Mouse (Mus musculus): ENCODE measurements around the gene Chn2. TPM values are rescaled to one million over a fixed set of nuclear protein-coding genes. Genes with fewer than 3 reads are reported as not detected.
A peak's percentile ranks its signal among the peaks of the same experiment; 100 is the strongest.

Chn2 gene
- polyA plus RNA-seq (2014; fragmentation: Nextera tagmentation; extraction: Ambion mirVana): 23.5 and 30.1 TPM in 2 replicates

DNA sequence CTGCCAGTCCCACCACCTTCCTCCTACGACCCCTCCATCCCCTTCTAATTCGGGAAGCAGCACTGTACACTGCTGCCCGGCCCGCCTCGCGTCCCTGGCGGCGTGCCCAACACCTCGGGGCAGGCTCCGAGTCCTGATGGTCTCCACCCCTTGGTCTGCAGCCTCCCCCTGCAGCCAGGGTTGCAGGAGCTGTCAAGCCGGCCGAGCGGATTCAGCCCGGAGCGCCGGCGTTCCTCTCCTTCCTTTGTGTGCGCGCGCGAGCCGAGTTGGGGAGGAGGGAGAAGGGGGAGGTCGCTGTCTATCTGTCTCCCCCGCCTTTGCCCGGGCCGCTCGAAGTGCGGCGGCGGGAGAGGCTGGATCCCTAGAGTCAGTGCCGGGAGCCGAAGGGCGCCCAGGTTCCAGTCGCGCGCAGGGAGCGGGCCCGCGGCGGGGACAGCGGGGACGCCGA is at the start of gene Chn2:
Gene Chn2 (plus strand): TSS at position 198 of the 448 bp plus-strand sequence.
- Histone ChIP-seq H3K4me3 (ENCODE audit: low read depth, low read length) (peak within 1 kb of the TSS; percentile 67), H3K27ac (ENCODE audit: low read depth, low read length) (peak within 1 kb of the TSS; percentile 95), H3K36me3 (ENCODE audit: control insufficient read depth, insufficient read depth, low read length) (no peaks in the 10 kb centered on the region), H3K9me3 (ENCODE audit: control insufficient read depth, low read length) (no peaks in the 10 kb centered on the region), H3K9ac (replicated peaks; ENCODE audit: low read depth, low read length) (peak within 1 kb of the TSS; percentile 97), H3K4me2 (ENCODE audit: low read depth, low read length) (peak within 1 kb of the TSS; percentile 88), H3K27me3 (ENCODE audit: control insufficient read depth, insufficient read depth, low read length) (no peaks in the 10 kb centered on the region; the same call in 1 of the 2 replicates), H3K4me1 (ENCODE audit: control insufficient read depth, insufficient read depth, low read length) (peaks cover 7% of the 10 kb centered on the region)
- whole genome bisulfite sequencing: under 1% methylated on average over 29 of the region's 43 CpGs
- peak; percentile 84 for ATAC-seq (ENCODE audit: low read depth)

DNA sequence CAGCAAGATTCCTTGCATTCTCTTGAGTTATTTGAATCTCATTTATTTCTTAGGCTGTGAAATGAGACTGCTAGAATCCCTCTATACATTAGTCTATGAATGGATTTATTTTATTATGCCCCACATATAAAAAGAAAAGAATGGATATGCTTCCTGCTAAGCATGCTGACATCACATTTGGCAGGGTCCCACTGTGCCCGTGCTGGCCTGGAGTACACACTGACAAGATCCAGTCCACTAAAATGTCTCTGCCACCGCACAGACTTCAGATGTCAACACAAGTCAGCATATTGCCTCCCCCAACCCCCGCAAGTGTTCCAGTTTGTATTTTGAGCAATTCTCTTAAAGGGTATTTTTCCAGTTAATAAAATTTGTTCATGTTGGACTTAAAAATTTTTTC is 47.0 kb upstream of the Chn2 start:
- H3K36me3 ChIP-seq (ENCODE audit: control insufficient read depth, insufficient read depth, low read length): no peaks in the 10 kb centered on the region
- H3K27me3 ChIP-seq (ENCODE audit: control insufficient read depth, insufficient read depth, low read length): no peaks in the 10 kb centered on the region
- no peak overlapping the region for H3K4me3 ChIP-seq (ENCODE audit: low read depth, low read length)
- no peaks in the 10 kb centered on the region for H3K4me1 ChIP-seq (ENCODE audit: control insufficient read depth, insufficient read depth, low read length)
- H3K27ac ChIP-seq (ENCODE audit: low read depth, low read length): no peak overlapping the region
- H3K4me2 ChIP-seq (ENCODE audit: low read depth, low read length): no peak overlapping the region
- no peaks in the 10 kb centered on the region for H3K9me3 ChIP-seq (ENCODE audit: control insufficient read depth, low read length)
- ATAC-seq (ENCODE audit: low read depth): no peak
- 72% methylated on average over 3 of the region's 3 CpGs for WGBS
- no peak overlapping the region for H3K9ac ChIP-seq (replicated peaks; ENCODE audit: low read depth, low read length)

DNA sequence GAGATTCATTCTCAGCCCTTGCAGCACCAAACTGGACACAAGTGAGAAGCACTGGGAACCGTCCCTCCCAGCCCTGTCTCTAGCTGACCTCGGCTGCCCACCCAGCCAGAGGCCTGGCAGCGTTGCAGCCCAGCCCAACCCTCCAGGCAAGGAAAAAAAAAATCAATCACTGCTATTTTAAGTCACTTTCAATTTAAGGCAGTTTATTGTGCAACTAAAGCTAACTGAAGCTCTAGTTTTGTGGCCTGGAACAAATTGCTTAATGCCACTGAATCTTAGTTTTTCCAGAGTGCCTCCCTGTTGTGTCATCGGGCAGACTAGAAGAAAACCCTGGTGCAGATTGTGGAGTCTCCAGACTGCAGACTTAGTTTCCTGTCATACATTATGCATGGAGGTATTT is 43.8 kb upstream of the Chn2 start:
- H3K36me3 ChIP-seq (ENCODE audit: control insufficient read depth, insufficient read depth, low read length): no peaks in the 10 kb centered on the region
- no peaks in the 10 kb centered on the region for H3K9me3 ChIP-seq (ENCODE audit: control insufficient read depth, low read length)
- H3K4me1 ChIP-seq (ENCODE audit: control insufficient read depth, insufficient read depth, low read length): no peaks in the 10 kb centered on the region
- H3K27me3 ChIP-seq (ENCODE audit: control insufficient read depth, insufficient read depth, low read length): no peaks in the 10 kb centered on the region
- 22% methylated on average over 4 of the region's 4 CpGs for WGBS
- no peak overlapping the region for H3K4me3 ChIP-seq (ENCODE audit: low read depth, low read length)
- H3K27ac ChIP-seq (ENCODE audit: low read depth, low read length): no peak overlapping the region
- no peak for ATAC-seq (ENCODE audit: low read depth)
- H3K9ac ChIP-seq (replicated peaks; ENCODE audit: low read depth, low read length): no peak overlapping the region
- H3K4me2 ChIP-seq (ENCODE audit: low read depth, low read length): no peak overlapping the region

DNA sequence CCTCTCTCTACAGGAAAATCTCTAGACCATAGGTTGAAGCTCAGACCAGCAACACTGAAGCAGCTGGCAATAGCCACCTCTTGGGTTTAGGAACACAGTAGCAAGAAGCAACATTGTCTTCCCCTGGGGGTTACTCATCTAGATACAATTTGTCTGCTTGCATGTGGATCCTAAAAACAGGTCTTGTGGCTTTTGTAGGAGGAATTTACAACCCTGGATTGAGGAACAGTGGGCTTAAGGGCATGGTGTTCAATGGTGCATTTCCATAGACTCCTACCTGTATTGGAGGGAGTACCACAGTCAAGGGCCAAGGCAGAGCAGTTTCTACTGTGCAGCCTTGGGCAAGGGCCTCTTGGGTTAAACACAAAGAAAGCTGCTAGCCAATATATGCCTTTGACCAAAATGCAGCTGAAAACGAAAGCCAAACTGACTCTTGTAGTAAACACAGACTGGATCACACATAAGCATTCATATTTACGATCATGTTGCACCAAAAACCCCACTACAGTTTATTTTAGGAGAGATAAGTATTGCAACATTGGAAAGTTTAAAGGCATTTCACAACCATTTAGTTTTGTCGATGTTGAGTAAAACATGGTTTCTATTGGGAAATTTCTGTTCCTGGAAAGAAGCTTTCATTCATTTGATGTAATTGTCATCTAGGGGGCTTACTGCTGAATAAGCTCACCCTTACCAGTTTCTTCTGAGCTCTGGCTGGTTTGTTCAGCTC is 43.0 kb upstream of the Chn2 start:
- no peak overlapping the region for H3K4me3 ChIP-seq (ENCODE audit: low read depth, low read length)
- no peaks in the 10 kb centered on the region for H3K27me3 ChIP-seq (ENCODE audit: control insufficient read depth, insufficient read depth, low read length)
- WGBS: 90% methylated on average over 3 of the region's 3 CpGs
- H3K27ac ChIP-seq (ENCODE audit: low read depth, low read length): no peak overlapping the region
- no peak overlapping the region for H3K4me2 ChIP-seq (ENCODE audit: low read depth, low read length)
- H3K4me1 ChIP-seq (ENCODE audit: control insufficient read depth, insufficient read depth, low read length): no peaks in the 10 kb centered on the region
- no peak overlapping the region for H3K9ac ChIP-seq (replicated peaks; ENCODE audit: low read depth, low read length)
- H3K9me3 ChIP-seq (ENCODE audit: control insufficient read depth, low read length): no peaks in the 10 kb centered on the region
- H3K36me3 ChIP-seq (ENCODE audit: control insufficient read depth, insufficient read depth, low read length): no peaks in the 10 kb centered on the region
- no peak for ATAC-seq (ENCODE audit: low read depth)

DNA sequence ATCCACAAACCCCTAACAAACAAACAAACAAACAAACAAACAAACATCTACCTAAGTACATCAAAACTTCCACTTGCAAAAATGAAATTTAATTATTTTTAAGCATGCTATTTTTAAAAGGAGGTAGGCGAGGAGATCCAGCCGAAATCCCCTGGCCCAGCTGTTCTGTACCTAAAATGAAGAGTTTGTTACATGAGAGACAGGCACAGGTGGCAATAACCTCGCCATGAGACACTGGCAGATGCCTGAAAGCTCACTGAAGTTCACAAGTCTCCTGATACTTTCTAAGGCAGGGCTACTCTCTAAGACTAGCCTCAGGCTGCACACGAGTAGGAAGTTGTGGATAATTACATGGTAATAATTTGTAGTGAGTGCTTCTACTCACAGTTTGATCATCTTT is 34.1 kb upstream of the Chn2 start:
- Histone ChIP-seq H3K27me3 (ENCODE audit: control insufficient read depth, insufficient read depth, low read length) (no peaks in the 10 kb centered on the region), H3K4me3 (ENCODE audit: low read depth, low read length) (no peak overlapping the region), H3K9me3 (ENCODE audit: control insufficient read depth, low read length) (no peaks in the 10 kb centered on the region), H3K4me1 (ENCODE audit: control insufficient read depth, insufficient read depth, low read length) (0 out of 2 replicates have a peak, but pooled peaks cover 5% of the 10 kb centered on the region), H3K36me3 (ENCODE audit: control insufficient read depth, insufficient read depth, low read length) (no peaks in the 10 kb centered on the region), H3K27ac (ENCODE audit: low read depth, low read length) (no peak overlapping the region), H3K4me2 (ENCODE audit: low read depth, low read length) (no peak overlapping the region), H3K9ac (replicated peaks; ENCODE audit: low read depth, low read length) (no peak overlapping the region)
- 79% methylated on average over 4 of the region's 4 CpGs for WGBS
- no peak for ATAC-seq (ENCODE audit: low read depth)

DNA sequence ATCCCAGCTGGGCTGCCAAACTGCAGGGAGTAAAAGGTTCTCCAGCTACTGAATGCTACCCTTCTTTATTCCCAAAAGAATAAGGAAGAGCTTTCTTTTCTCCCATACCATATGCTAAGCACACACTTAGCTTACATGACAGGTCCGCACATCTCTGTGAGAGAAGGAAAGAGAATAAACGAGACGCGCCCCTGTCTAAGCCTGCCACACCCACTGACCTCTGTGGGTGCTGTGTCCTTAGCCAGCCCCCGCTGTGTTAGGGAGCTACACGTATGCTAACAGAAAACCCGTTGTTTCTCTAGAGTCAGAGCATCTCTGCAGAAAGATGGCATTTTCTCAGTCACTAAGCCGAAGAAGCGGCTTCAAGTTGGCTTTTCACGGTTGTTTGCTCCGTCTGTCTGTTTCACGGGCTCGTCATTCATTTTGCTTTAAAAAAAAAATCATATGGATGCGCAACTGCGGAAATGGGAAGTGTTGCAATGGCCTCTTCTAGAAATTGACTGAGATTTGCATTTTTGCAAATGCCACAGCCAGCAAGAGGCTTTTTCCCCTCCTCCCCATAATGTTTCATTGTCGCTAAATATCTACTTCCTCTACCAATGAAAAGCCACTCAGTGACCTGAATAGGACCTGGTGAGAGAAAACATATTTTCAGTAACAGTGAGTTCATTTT is 30.8 kb upstream of the Chn2 start:
- WGBS: 58% methylated on average over 16 of the region's 16 CpGs
- Histone ChIP-seq H3K4me3 (ENCODE audit: low read depth, low read length) (no peak overlapping the region), H3K4me2 (ENCODE audit: low read depth, low read length) (0 out of 2 replicates have a peak overlapping the region, but pooled peaks have one; percentile 4), H3K27ac (ENCODE audit: low read depth, low read length) (no peak overlapping the region), H3K36me3 (ENCODE audit: control insufficient read depth, insufficient read depth, low read length) (no peaks in the 10 kb centered on the region), H3K9ac (replicated peaks; ENCODE audit: low read depth, low read length) (no peak overlapping the region), H3K9me3 (ENCODE audit: control insufficient read depth, low read length) (no peaks in the 10 kb centered on the region), H3K4me1 (ENCODE audit: control insufficient read depth, insufficient read depth, low read length) (0 out of 2 replicates have a peak, but pooled peaks cover 5% of the 10 kb centered on the region), H3K27me3 (ENCODE audit: control insufficient read depth, insufficient read depth, low read length) (no peaks in the 10 kb centered on the region)
- ATAC-seq (ENCODE audit: low read depth): no peak

DNA sequence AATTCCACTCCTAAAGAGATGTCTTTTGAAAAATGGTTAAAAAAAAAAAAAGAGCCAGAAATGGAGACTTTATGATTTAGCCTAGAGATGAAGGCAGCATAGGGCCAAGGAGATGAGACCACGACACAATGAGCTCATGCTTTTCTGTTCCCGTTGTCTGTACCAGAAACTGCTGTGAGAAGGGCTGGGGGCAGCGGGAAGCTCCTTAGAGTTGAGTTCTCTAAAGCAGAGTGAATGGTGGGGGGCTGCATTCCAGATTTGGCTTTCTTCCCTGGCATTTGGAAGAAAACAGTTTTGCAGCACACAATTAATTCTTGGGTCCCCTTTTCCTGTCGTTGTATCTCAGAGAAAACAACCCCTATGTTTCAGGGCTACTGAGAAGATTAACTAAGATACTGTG is 30.1 kb upstream of the Chn2 start:
- WGBS: 52% methylated on average over 4 of the region's 4 CpGs
- H3K4me2 ChIP-seq (ENCODE audit: low read depth, low read length): no peak overlapping the region
- no peak overlapping the region for H3K27ac ChIP-seq (ENCODE audit: low read depth, low read length)
- H3K9me3 ChIP-seq (ENCODE audit: control insufficient read depth, low read length): no peaks in the 10 kb centered on the region
- no peak overlapping the region for H3K9ac ChIP-seq (replicated peaks; ENCODE audit: low read depth, low read length)
- H3K4me1 ChIP-seq (ENCODE audit: control insufficient read depth, insufficient read depth, low read length): 0 out of 2 replicates have a peak, but pooled peaks cover 5% of the 10 kb centered on the region
- H3K4me3 ChIP-seq (ENCODE audit: low read depth, low read length): no peak overlapping the region
- no peak for ATAC-seq (ENCODE audit: low read depth)
- H3K36me3 ChIP-seq (ENCODE audit: control insufficient read depth, insufficient read depth, low read length): no peaks in the 10 kb centered on the region
- H3K27me3 ChIP-seq (ENCODE audit: control insufficient read depth, insufficient read depth, low read length): no peaks in the 10 kb centered on the region

DNA sequence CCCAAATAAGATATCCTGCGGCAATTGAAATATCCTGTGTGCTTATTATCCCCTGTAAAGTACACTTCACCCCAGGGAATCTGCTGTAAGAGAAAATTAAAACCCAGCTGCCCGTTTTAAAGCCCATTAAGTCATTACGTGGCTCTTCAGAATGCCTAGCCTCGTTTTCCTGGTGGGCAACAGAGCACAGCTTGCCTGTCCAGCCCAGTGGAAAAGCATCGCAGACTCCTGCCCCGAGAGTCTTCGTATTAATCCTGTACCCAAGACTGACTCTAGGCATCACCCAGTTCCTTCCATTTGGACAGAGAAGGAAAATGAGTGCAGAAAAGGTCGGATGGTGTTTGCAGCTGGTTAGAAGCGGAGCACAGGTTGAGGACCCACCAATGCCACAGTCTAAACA is 29.0 kb upstream of the Chn2 start:
- WGBS: 32% methylated on average over 9 of the region's 9 CpGs
- no peak for ATAC-seq (ENCODE audit: low read depth)
- no peak overlapping the region for H3K9ac ChIP-seq (replicated peaks; ENCODE audit: low read depth, low read length)
- no peak overlapping the region for H3K27ac ChIP-seq (ENCODE audit: low read depth, low read length)
- no peaks in the 10 kb centered on the region for H3K9me3 ChIP-seq (ENCODE audit: control insufficient read depth, low read length)
- H3K4me1 ChIP-seq (ENCODE audit: control insufficient read depth, insufficient read depth, low read length): 0 out of 2 replicates have a peak, but pooled peaks cover 5% of the 10 kb centered on the region
- H3K27me3 ChIP-seq (ENCODE audit: control insufficient read depth, insufficient read depth, low read length): no peaks in the 10 kb centered on the region
- H3K4me3 ChIP-seq (ENCODE audit: low read depth, low read length): no peak overlapping the region
- H3K36me3 ChIP-seq (ENCODE audit: control insufficient read depth, insufficient read depth, low read length): no peaks in the 10 kb centered on the region
- H3K4me2 ChIP-seq (ENCODE audit: low read depth, low read length): no peak overlapping the region

DNA sequence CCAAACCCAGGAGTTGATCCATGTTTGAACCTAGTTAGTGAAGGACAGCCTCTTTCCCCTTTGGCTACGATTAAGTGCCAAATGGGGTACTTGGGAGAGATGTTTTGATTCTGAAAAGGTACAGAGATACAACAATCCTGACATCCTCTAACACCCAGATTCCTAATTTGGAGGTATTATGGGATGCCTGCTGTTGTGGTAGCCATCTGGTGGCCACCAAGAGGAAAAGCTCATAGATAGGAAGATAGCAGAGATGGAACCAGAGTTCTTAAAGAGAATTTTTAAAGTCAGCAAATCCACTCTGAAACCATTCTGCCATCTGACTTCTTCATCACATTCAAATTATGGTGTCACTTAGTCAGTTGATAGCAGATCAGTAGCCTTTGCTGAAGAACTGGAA is 27.2 kb upstream of the Chn2 start:
- H3K9ac ChIP-seq (replicated peaks; ENCODE audit: low read depth, low read length): no peak overlapping the region
- no peak for ATAC-seq (ENCODE audit: low read depth)
- no peak overlapping the region for H3K4me3 ChIP-seq (ENCODE audit: low read depth, low read length)
- no peaks in the 10 kb centered on the region for H3K9me3 ChIP-seq (ENCODE audit: control insufficient read depth, low read length)
- H3K36me3 ChIP-seq (ENCODE audit: control insufficient read depth, insufficient read depth, low read length): no peaks in the 10 kb centered on the region
- no peak overlapping the region for H3K4me2 ChIP-seq (ENCODE audit: low read depth, low read length)
- no peaks in the 10 kb centered on the region for H3K27me3 ChIP-seq (ENCODE audit: control insufficient read depth, insufficient read depth, low read length)
- H3K27ac ChIP-seq (ENCODE audit: low read depth, low read length): no peak overlapping the region
- H3K4me1 ChIP-seq (ENCODE audit: control insufficient read depth, insufficient read depth, low read length): 0 out of 2 replicates have a peak, but pooled peaks cover 5% of the 10 kb centered on the region
- WGBS: 97% methylated on average over 1 of the region's 1 CpGs

All from neural tube, embryonic 14.5 days (tissue).